Mouse (Mus musculus) thymus, adult 18-20 months (tissue): Measurements from ENCODE around the gene Kit.

ENCODE experiments used
- DNase-seq, 2 experiments: peaks; one replicate each; pipeline ENCODE4 v3.0.0; 2022; ENCODE audit warnings: mixed read lengths in 2 of 2

Gene Kit

GRCm38 (mm10) chr5:75591567-75591966 is 16.9 kb downstream of the Kit start:
- DNase-seq, result no peak

- no peak for DNase-seq
Observed at GRCm38 (mm10) chr5:75595319-75595718, 20.6 kb downstream of the Kit start.

GRCm38 (mm10) chr5:75596211-75596610 is 21.5 kb downstream of the Kit start:
- no peak for DNase-seq

GRCm38 (mm10) chr5:75597316-75597715 is 22.6 kb downstream of the Kit start:
- no peak for DNase-seq

GRCm38 (mm10) chr5:75598491-75598890 is 23.8 kb downstream of the Kit start:
- DNase-seq, result no peak

GRCm38 (mm10) chr5:75599991-75600390 is 25.3 kb downstream of the Kit start:
- DNase-seq, result no peak

GRCm38 (mm10) chr5:75604238-75604637 is 29.5 kb downstream of the Kit start:
- no peak for DNase-seq

GRCm38 (mm10) chr5:75606898-75607297 is 32.2 kb downstream of the Kit start:
- no peak for DNase-seq

GRCm38 (mm10) chr5:75607971-75608370 is 33.3 kb downstream of the Kit start:
- DNase-seq, result no peak

GRCm38 (mm10) chr5:75612380-75612779 is 37.7 kb downstream of the Kit start:
- no peak for DNase-seq

GRCm38 (mm10) chr5:75612926-75613325 is 38.2 kb downstream of the Kit start:
- DNase-seq, result no peak

- DNase-seq, result no peak
Observed at GRCm38 (mm10) chr5:75615000-75615571, 40.4 kb downstream of the Kit start.

GRCm38 (mm10) chr5:75615624-75616023 is 40.9 kb downstream of the Kit start:
- no peak for DNase-seq

- DNase-seq, result no peak
Observed at GRCm38 (mm10) chr5:75622401-75622800, 47.7 kb downstream of the Kit start.

- no peak for DNase-seq
Observed at GRCm38 (mm10) chr5:75623007-75623406, 48.3 kb downstream of the Kit start.

- no peak for DNase-seq
Observed at GRCm38 (mm10) chr5:75623520-75623919, 48.8 kb downstream of the Kit start.

- DNase-seq, result no peak
Observed at GRCm38 (mm10) chr5:75623993-75624706, 49.4 kb downstream of the Kit start.

- no peak for DNase-seq
Observed at GRCm38 (mm10) chr5:75625059-75625458, 50.3 kb downstream of the Kit start.

- no peak for DNase-seq
Observed at GRCm38 (mm10) chr5:75626284-75626683, 51.6 kb downstream of the Kit start.

GRCm38 (mm10) chr5:75626703-75627102 is 52.0 kb downstream of the Kit start:
- no peak for DNase-seq

- no peak for DNase-seq
Observed at GRCm38 (mm10) chr5:75632257-75632656, 57.5 kb downstream of the Kit start.

- no peak for DNase-seq
Observed at GRCm38 (mm10) chr5:75632846-75633640, 58.3 kb downstream of the Kit start.

- no peak for DNase-seq
Observed at GRCm38 (mm10) chr5:75635385-75635784, 60.7 kb downstream of the Kit start.

GRCm38 (mm10) chr5:75640637-75641036 is 65.9 kb downstream of the Kit start:
- no peak for DNase-seq
